Mouse (Mus musculus) forelimb bud, embryonic 11.5 days (tissue): Measurements from ENCODE around the gene Elf2.
A peak's percentile ranks its signal among the peaks of the same experiment; 100 is the strongest.
"Not testable (repeated sequence)": the region's sequence is repeated elsewhere in the genome, so short reads cannot be mapped to it uniquely, and the experiment has no call there.

Experiments
- DNase-seq: peaks from one replicate; pipeline ENCODE4 v3.0.0-alpha.2; 2012; ENCODE audit warnings: low read depth, low spot score

Gene Elf2

GRCm38 (mm10) chr3:51233474-51233873, 107.0 kb downstream of the Elf2 start:
- DNase-seq: no peak

- DNase-seq: no peak
These were observed 108.1 kb downstream of the Elf2 start for GRCm38 (mm10) chr3:51232205-51232910.

GRCm38 (mm10) chr3:51231499-51231898, 109.0 kb downstream of the Elf2 start:
- DNase-seq: no peak

GRCm38 (mm10) chr3:51230886-51231285, 109.6 kb downstream of the Elf2 start:
- DNase-seq: no peak

GRCm38 (mm10) chr3:51230146-51230835, 110.2 kb downstream of the Elf2 start:
- DNase-seq: no peak

- DNase-seq: no peak
These were observed 111.2 kb downstream of the Elf2 start for GRCm38 (mm10) chr3:51229226-51229625.

- DNase-seq: no peak
These were observed 111.7 kb downstream of the Elf2 start for GRCm38 (mm10) chr3:51228821-51229205.

- DNase-seq: peak; percentile 35
These were observed 112.2 kb downstream of the Elf2 start for GRCm38 (mm10) chr3:51228038-51228820.

GRCm38 (mm10) chr3:51226601-51227000, 113.9 kb downstream of the Elf2 start:
- no peak for DNase-seq

- no peak for DNase-seq
These were observed 114.5 kb downstream of the Elf2 start for GRCm38 (mm10) chr3:51225979-51226378.

- no peak for DNase-seq
These were observed 115.2 kb downstream of the Elf2 start for GRCm38 (mm10) chr3:51225226-51225750.

GRCm38 (mm10) chr3:51224363-51225225, 115.9 kb downstream of the Elf2 start, which contains the start of gene Noct:
Noct (plus strand) TSS chr3:51224447.
- peak; percentile 85 for DNase-seq

GRCm38 (mm10) chr3:51223556-51223955, 116.9 kb downstream of the Elf2 start:
- no peak for DNase-seq

GRCm38 (mm10) chr3:51222834-51223460, 117.5 kb downstream of the Elf2 start:
- DNase-seq: no peak

GRCm38 (mm10) chr3:51222302-51222701, 118.2 kb downstream of the Elf2 start:
- no peak for DNase-seq

- DNase-seq: no peak
These were observed 118.6 kb downstream of the Elf2 start for GRCm38 (mm10) chr3:51221847-51222246.

- DNase-seq: no peak
These were observed 119.6 kb downstream of the Elf2 start for GRCm38 (mm10) chr3:51220846-51221245.

- no peak for DNase-seq
These were observed 121.2 kb downstream of the Elf2 start for GRCm38 (mm10) chr3:51219213-51219612.

GRCm38 (mm10) chr3:51218385-51218784, 122.1 kb downstream of the Elf2 start:
- DNase-seq: not testable (repeated sequence)

- not testable (repeated sequence) for DNase-seq
These were observed 124.1 kb downstream of the Elf2 start for GRCm38 (mm10) chr3:51216351-51216750.

GRCm38 (mm10) chr3:51215681-51216080, 124.8 kb downstream of the Elf2 start:
- DNase-seq: no peak
